Mouse (Mus musculus) stomach, embryonic 15.5 days (tissue): Measurements from ENCODE around the gene Rgl1. TPM values are rescaled to one million over a fixed set of nuclear protein-coding genes. Genes with fewer than 3 reads are reported as not detected.
"Not testable (repeated sequence)": the region's sequence is repeated elsewhere in the genome, so short reads cannot be mapped to it uniquely, and the experiment has no call there.

Experiments
- ATAC-seq: fragments of 200-750 bp; cut with Nextera tagmentation; 2 replicates; pipeline ENCODE4 v1.8.0; 2017; ENCODE audit warnings: low read depth, moderate number of reproducible peaks, moderate TSS enrichment; ENCODE audit not compliant: insufficient read depth, low FRiP score
- H3K27ac ChIP-seq: fragments of 300-500 bp; sonication (generic); 2 replicates; pipeline ENCODE4 v1.5.1; 2015; ENCODE audit warnings: mild to moderate bottlenecking, inconsistent platforms
- H3K27me3 ChIP-seq: fragments of 300-500 bp; sonication (generic); replicated peaks from 2 replicates; pipeline ENCODE4 v1.6.1; 2015; ENCODE audit warnings: inconsistent platforms
- H3K36me3 ChIP-seq: fragments of 300-500 bp; sonication (generic); 2 replicates; pipeline ENCODE4 v1.6.1; 2015; ENCODE audit warnings: inconsistent platforms
- H3K4me1 ChIP-seq: fragments of 300-500 bp; sonication (generic); 2 replicates; pipeline ENCODE4 v1.6.1; 2015; ENCODE audit warnings: inconsistent platforms
- H3K4me2 ChIP-seq: fragments of 300-500 bp; sonication (generic); 2 replicates; pipeline ENCODE4 v1.6.1; 2015; ENCODE audit warnings: mild to moderate bottlenecking, inconsistent platforms
- H3K4me3 ChIP-seq: fragments of 300-500 bp; sonication (generic); replicated peaks from 2 replicates; pipeline ENCODE4 v1.5.1; 2015; ENCODE audit warnings: inconsistent platforms
- H3K9ac ChIP-seq: fragments of 300-500 bp; sonication (generic); 2 replicates; pipeline ENCODE4 v1.6.1; 2015; ENCODE audit warnings: inconsistent platforms
- H3K9me3 ChIP-seq: fragments of 300-500 bp; sonication (generic); 2 replicates; pipeline ENCODE4 v1.6.1; 2016; ENCODE audit warnings: inconsistent platforms
- WGBS: fragments of 180-500 bp; shearing (Covaris S2); methylation state at CpG from one replicate; pipeline ENCODE4 v1.1.7; 2015; 5-methylcytosine and 5-hydroxymethylcytosine counted together
- polyA plus RNA-seq: library from polyadenylated mRNA; unstranded; fragments of >200 nt; fragmentation: Nextera tagmentation; extraction: Ambion mirVana; gene quantifications from 2 replicates; pipeline ENCODE4 v1.2.1, GENCODE M21; 2015

Rgl1 gene
- polyA plus RNA-seq, 1 experiment from 2014 or later, result 41.7 TPM

GRCm38 (mm10) chr1:152779071-152779737 lies 13.1 kb upstream of the Rgl1 start:
- Histone ChIP-seq H3K4me2 (no peak overlapping the region), H3K27ac (no peak overlapping the region), H3K9ac (no peak overlapping the region), H3K4me1 (no peaks in the 10 kb centered on the region), H3K9me3 (no peaks in the 10 kb centered on the region), H3K4me3 (no peak overlapping the region), H3K27me3 (no peaks in the 10 kb centered on the region), H3K36me3 (peaks cover 16% of the 10 kb centered on the region)
- WGBS, result 27% methylated on average over 10 of the region's 10 CpGs
- peak; percentile 75 for ATAC-seq

- ATAC-seq, H3K4me2 ChIP-seq, H3K27ac ChIP-seq, H3K9me3 ChIP-seq, H3K27me3 ChIP-seq, H3K9ac ChIP-seq, H3K4me3 ChIP-seq, H3K4me1 ChIP-seq: not testable (repeated sequence)
- 85% methylated on average over 3 of the region's 3 CpGs for WGBS
- H3K36me3 ChIP-seq, result peaks cover 33% of the 10 kb centered on the region
Observed at GRCm38 (mm10) chr1:152774601-152775000, 8.4 kb upstream of the Rgl1 start.

GRCm38 (mm10) chr1:152771016-152771415 lies 4.9 kb upstream of the Rgl1 start:
- 89% methylated on average over 9 of the region's 9 CpGs for WGBS
- no peaks in the 10 kb centered on the region for H3K9me3 ChIP-seq
- no peaks in the 10 kb centered on the region for H3K27me3 ChIP-seq
- no peak overlapping the region for H3K27ac ChIP-seq
- no peak overlapping the region for H3K9ac ChIP-seq
- no peak overlapping the region for H3K4me3 ChIP-seq
- no peak for ATAC-seq
- peaks cover 25% of the 10 kb centered on the region for H3K36me3 ChIP-seq
- no peak overlapping the region for H3K4me2 ChIP-seq
- H3K4me1 ChIP-seq, result no peaks in the 10 kb centered on the region

GRCm38 (mm10) chr1:152767749-152768488 lies 1.8 kb upstream of the Rgl1 start:
- Histone ChIP-seq H3K4me2 (peak overlapping the region; percentile 97), H3K9me3 (no peaks in the 10 kb centered on the region), H3K9ac (no peak overlapping the region), H3K27ac (no peak overlapping the region), H3K27me3 (no peaks in the 10 kb centered on the region; the same call in 1 of the 2 replicates), H3K4me1 (peaks cover 6% of the 10 kb centered on the region; the same call in 1 of the 2 replicates), H3K36me3 (peaks cover 12% of the 10 kb centered on the region), H3K4me3 (no peak overlapping the region)
- WGBS, result 8% methylated on average over 5 of the region's 5 CpGs
- ATAC-seq, result peak; percentile 24; the same call in 1 of the 2 replicates

GRCm38 (mm10) chr1:152766804-152767748 lies 925 bp upstream of the Rgl1 start:
- H3K4me2 ChIP-seq, result peak overlapping the region; percentile 97
- ATAC-seq, result peak; percentile 56
- no peaks in the 10 kb centered on the region; the same call in 1 of the 2 replicates for H3K27me3 ChIP-seq
- peak overlapping the region; percentile 90 for H3K27ac ChIP-seq
- peak overlapping the region; percentile 98 for H3K4me3 ChIP-seq
- H3K36me3 ChIP-seq, result peaks cover 7% of the 10 kb centered on the region; the same call in 1 of the 2 replicates
- 1% methylated on average over 58 of the region's 60 CpGs for WGBS
- peak overlapping the region; percentile 96 for H3K9ac ChIP-seq
- H3K9me3 ChIP-seq, result no peaks in the 10 kb centered on the region
- peaks cover 6% of the 10 kb centered on the region; the same call in 1 of the 2 replicates for H3K4me1 ChIP-seq

GRCm38 (mm10) chr1:152761791-152762190 lies 4.4 kb downstream of the Rgl1 start:
- no peak overlapping the region for H3K4me2 ChIP-seq
- 75% methylated on average over 2 of the region's 2 CpGs for WGBS
- ATAC-seq, result no peak

GRCm38 (mm10) chr1:152750312-152750965 lies 15.7 kb downstream of the Rgl1 start, which contains the start of gene Apobec4:
TSS of gene Apobec4 (plus strand) at chr1:152750551.
- ATAC-seq, result no peak
- no peak within 1 kb of the TSS for H3K27ac ChIP-seq
- H3K27me3 ChIP-seq, result no peaks in the 10 kb centered on the region
- H3K4me2 ChIP-seq, result no peak within 1 kb of the TSS
- H3K36me3 ChIP-seq, result no peaks in the 10 kb centered on the region
- 64% methylated on average over 13 of the region's 13 CpGs for WGBS
- H3K9me3 ChIP-seq, result no peaks in the 10 kb centered on the region
- no peak within 1 kb of the TSS for H3K9ac ChIP-seq
- H3K4me3 ChIP-seq, result no peak within 1 kb of the TSS
- H3K4me1 ChIP-seq, result no peaks in the 10 kb centered on the region

More at GRCm38 (mm10) chr1:152761791-152762190, 4.4 kb downstream of the Rgl1 start:
- H3K4me3 ChIP-seq, result no peak overlapping the region
- H3K27me3 ChIP-seq, result no peaks in the 10 kb centered on the region; the same call in 1 of the 2 replicates
- no peaks in the 10 kb centered on the region for H3K9me3 ChIP-seq
- no peak overlapping the region for H3K9ac ChIP-seq
- H3K27ac ChIP-seq, result no peak overlapping the region
- no peaks in the 10 kb centered on the region for H3K36me3 ChIP-seq
- H3K4me1 ChIP-seq, result peaks cover 6% of the 10 kb centered on the region; the same call in 1 of the 2 replicates

GRCm38 (mm10) chr1:152749276-152749675 lies 16.9 kb downstream of the Rgl1 start:
- no peak overlapping the region for H3K4me3 ChIP-seq
- no peak for ATAC-seq
- WGBS, result 73% methylated on average over 9 of the region's 9 CpGs

DNA sequence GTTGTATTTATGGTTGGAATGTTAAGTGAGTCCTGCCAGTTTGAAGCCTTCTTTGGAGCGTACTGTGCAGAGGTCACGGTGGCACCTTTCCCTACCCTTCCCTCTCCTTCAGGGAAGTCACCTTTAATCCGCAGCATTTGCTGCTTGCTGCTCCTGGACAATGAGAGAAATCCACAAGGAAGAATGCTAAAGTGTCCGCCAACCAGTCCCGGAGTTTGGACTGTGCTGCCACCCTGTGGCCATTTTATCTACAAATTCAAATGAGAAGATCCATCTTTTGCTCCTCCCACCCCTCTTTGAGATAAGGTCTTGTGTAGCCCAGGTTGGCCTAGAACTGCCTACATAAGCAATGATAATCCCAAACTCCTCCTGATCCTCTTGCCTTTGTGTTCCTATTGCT lies 19.7 kb downstream of the Rgl1 start:
- H3K4me1 ChIP-seq, result no peaks in the 10 kb centered on the region; the same call in 1 of the 2 replicates
- no peak overlapping the region for H3K9ac ChIP-seq
- no peak overlapping the region for H3K4me3 ChIP-seq
- H3K4me2 ChIP-seq, result no peak overlapping the region
- no peaks in the 10 kb centered on the region for H3K9me3 ChIP-seq
- WGBS, result 7% methylated on average over 5 of the region's 5 CpGs
- no peak for ATAC-seq
- no peaks in the 10 kb centered on the region for H3K36me3 ChIP-seq
- no peaks in the 10 kb centered on the region for H3K27me3 ChIP-seq
- H3K27ac ChIP-seq, result no peak overlapping the region

More at GRCm38 (mm10) chr1:152749276-152749675, 16.9 kb downstream of the Rgl1 start:
- Histone ChIP-seq H3K4me1 (no peaks in the 10 kb centered on the region), H3K4me2 (no peak overlapping the region), H3K27ac (no peak overlapping the region), H3K9me3 (no peaks in the 10 kb centered on the region), H3K36me3 (no peaks in the 10 kb centered on the region), H3K9ac (no peak overlapping the region), H3K27me3 (no peaks in the 10 kb centered on the region)

GRCm38 (mm10) chr1:152743095-152743826 lies 22.9 kb downstream of the Rgl1 start:
- Histone ChIP-seq H3K4me1 (no peaks in the 10 kb centered on the region; the same call in 1 of the 2 replicates), H3K36me3 (no peaks in the 10 kb centered on the region)
- ATAC-seq, result no peak

More at GRCm38 (mm10) chr1:152743095-152743826, 22.9 kb downstream of the Rgl1 start:
- Histone ChIP-seq H3K4me2 (no peak overlapping the region), H3K9me3 (no peaks in the 10 kb centered on the region), H3K27me3 (no peaks in the 10 kb centered on the region), H3K9ac (no peak overlapping the region), H3K27ac (no peak overlapping the region), H3K4me3 (no peak overlapping the region)
- WGBS, result 53% methylated on average over 15 of the region's 15 CpGs
